Mouse (Mus musculus) c-Kit-negative CD71-positive TER-119-positive erythroid progenitor cells, embryonic 14.5 days (primary cell): ENCODE measurements around the gene Ankrd9.
A peak's percentile ranks its signal among the peaks of the same experiment; 100 is the strongest.

Source experiments
- DNase-seq: peaks from one replicate; pipeline ENCODE4 v3.0.0-alpha.2; 2013; ENCODE audit warnings: low read depth, low spot score

Ankrd9 gene

DNA sequence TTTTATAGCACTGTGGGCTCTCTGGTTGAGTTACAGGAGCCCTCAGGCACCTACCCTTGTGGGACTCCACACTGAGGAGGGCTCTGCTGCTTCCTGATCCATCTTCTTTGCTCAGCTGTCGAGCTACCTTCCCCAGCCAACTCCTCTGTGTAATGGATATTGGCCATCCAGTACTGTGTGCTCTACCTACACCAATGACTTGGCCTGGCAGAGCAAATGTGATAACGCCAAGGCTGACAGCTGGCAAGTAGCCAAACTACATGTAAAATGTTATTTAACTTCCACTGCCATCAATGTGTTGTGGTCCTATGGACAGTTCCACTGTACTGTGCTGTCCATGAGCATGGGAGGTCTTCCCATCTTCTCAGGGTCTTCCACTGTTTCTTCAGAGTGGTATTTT, 16.9 kb downstream of the Ankrd9 start:
- DNase-seq: no peak

DNA sequence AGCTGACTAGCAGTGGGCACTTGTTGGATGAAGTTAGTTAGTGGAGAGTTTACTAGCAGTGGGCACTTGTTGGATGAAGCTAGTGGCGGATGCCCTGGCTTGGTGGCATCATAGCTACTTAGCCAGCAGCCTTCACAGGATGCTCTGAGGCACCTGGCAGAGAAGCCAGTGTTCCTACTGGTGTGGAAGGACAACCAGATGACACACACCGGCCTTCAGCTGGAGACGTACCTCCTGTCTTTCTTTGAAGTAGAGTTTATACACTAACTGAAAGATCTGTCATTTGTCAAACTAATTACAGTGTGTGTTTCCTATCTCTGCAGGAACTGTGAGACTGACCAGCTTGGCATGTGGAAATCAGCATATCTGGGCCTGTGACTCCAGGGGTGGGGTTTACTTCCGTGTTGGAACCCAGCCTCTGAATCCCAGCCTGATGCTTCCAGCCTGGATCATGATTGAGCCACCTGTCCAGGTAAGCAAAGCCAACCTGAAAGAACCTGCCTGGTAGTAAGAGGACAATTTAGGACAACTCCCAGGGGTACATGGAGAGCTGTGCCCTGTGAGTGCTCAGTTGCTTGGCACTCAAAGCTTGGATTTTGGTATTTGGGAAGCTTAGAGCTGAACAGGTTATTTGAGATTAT, 24.4 kb downstream of the Ankrd9 start:
- no peak for DNase-seq

DNA sequence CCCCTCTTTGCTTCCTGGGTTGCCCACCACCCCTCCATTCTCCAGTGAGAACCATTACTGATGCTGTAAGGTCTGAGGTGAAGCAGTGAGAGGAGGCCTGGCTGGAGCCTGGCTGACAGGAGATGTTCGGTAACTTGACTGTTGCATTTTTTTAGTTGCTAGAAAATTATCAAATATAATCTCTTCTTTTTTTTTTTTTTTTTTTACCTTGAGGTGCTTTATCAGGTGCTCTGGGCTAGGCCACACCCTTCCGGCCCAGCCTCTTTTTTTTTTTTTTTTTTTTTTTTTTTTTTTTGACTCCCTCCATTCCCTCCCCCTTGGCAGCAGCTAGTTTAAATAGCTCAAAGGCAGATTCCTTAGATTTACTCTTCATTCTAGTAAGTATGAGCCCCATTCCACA, 24.9 kb downstream of the Ankrd9 start:
- DNase-seq: no peak

DNA sequence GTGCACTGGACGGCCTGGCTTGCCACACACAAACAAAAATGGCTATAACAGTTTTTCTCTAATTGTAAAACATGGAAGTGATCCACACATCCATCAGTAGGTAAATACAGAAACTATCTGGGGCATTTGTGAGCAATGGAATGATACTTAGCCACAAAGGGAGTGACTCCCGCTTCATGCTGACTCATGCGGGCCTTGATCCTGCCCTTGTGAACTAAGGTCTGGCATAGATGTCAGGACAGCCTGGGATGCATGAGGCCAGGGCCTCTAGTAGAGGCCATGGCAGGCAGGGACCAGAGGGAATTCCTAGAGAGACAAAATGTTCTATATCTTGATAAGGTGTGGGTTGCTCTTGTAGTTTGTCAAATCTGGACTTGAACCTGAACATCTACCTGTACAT, 25.4 kb downstream of the Ankrd9 start:
- DNase-seq: no peak

DNA sequence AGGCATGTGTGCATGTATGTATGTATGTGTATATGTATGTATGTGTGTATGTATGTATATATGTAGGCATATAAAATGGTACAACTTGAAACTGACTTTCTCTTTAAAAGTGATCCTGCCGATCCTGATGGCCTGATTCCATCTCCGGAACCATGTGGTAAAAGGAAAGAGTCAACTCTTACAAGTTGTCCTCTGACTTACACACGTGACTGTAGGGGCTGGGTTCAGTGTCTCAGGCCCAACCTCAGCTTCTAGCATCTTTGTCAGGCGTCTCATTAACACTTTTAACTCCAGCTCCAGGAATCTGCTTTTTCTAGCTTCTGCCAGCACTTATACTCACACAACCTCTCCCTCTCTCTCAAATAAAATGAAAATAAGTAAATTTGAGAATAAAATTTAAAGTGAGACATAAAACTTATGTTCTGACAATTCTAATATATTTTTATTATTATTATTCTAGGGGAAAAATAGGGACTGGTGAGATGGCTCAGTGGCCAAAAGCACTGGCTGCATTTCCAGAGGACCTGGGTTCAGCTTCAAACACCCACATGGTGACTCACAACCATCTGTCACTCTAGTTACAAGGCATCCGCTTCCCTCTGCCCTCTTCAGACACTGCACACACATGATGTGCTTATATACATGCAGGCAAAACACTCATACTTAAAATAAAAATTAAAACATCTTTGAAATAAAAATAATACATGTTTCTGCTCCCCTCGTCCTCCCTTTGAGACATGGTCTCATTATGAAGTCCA, 26.0 kb downstream of the Ankrd9 start:
- DNase-seq: no peak

DNA sequence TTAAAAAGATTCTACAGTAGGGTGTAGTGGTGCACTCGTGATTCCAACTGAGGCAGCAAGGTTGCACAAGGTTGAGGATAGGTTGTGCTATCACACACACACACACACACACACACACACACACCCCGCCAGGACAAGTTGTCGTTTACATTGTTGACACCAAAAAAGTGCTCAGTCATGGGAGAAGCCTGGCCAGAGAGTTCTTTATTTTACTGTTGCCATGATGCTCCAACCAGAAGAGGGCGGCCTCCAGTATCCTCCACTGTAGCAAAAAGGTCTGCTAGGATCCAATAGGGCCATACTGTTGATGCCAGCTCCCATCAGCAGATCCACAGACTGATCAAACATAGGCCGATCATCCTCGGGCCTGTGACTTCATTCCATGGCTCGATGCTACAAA, 27.6 kb downstream of the Ankrd9 start:
- no peak for DNase-seq

DNA sequence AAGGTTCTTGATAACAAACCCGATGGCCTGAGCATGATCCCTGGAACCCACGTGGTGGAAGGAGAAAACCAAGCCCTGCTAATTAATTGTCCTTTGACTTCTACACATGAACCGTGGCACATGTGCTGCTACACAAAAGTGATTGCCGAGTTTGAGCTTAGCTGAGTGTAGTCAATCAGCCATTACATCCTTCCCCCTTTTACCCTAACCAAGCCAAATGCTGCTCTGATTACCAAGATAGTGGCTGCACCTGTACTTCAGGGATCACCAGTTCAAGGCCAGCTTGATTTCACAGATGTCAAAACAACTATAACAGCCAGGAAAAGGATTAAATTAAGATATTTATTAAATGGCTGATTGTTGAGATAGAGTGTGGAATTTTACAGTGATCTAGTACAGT, 28.7 kb downstream of the Ankrd9 start:
- DNase-seq: no peak

DNA sequence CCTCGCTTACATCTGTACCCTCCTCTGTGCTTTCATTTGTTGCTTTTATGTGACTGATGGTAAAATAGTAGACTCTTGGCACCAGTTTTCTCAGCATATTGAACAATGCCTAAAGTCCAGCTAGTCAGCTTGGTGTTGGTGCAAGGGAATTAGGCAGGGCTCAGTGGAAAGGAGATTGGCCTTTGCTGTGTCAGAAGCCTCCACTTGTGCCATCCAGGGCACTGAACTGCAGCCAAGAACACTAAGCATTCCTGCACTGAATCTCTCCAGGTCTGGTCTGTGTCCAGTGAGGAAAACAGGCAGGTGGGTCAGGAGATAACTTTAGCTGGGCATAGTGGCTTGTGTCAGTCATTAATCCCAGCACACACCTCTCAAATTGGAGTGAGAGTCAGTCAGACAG, 29.4 kb downstream of the Ankrd9 start:
- DNase-seq: no peak

DNA sequence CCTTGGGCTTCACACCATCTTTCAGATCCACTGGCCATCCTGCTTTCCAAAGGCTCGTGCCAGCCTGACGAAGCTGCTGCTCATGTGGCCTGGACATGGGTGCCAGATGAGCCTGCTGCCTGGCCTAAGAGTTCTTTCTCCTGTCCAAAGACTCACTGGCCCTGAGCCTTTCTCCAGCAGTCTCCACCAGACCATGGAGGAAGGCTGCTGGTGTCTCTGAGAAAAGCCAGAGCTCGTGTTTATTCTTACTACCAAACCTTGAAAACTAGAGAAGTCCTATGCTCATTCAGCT, 30.0 kb downstream of the Ankrd9 start:
- DNase-seq: no peak

DNA sequence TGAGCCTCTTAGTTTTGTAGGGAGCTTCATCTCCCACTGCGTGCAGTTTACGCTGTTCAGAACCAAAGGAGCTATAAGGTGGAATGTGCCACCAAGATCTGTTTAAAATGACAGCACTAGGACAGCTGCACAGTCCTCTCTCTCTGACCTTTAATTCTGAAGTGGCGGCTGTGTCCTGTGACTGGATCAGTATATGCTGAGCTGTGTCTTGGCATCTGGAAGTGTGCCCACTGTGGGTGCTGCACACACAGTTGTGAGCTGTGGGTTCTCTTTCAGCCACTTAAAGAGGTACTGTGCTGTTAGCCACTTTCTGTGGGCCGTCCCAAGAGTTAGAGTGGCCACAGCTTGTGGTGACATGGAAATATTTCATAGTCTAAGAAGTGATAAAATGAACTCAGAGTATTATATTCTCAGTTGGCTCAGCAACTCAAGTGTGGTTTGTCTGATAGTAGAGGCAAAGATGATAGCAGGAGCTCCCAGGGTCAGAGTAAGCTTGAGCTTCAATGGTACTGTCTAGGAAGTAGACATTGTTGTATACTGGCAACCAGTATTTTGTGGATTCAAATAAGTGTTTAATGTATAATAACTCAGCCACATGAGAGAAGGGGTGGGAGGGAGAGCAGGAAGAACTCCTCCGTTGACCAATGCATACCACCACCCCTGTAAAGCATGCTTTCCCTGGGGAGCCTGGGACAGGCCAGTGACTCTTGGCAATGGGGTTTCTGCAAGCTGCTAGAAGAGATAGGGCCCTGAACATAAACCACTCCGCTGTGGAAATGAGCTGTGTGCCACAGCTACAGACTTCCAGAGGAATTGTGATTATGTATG, 30.5 kb downstream of the Ankrd9 start:
- DNase-seq: no peak

DNA sequence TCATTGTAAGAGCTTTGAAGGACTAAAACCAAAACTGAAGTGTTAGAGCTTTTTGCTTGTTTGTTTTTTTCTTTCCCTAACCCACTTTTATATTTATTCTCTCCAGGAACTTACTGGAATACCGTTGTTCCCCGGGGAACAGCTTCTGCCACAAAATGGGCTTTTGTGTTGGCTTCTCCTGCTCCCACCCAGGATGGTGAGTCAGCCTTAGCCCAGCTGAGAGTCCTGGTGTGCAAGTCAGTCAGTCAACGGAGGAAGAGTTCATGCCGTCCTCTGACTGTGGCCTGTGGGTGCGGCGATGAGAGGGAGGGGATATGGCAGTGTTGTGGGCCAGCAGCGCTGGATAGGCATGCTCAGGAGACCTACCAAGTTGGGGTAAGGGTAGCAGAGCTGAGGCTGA, 32.6 kb downstream of the Ankrd9 start:
- DNase-seq: no peak

DNA sequence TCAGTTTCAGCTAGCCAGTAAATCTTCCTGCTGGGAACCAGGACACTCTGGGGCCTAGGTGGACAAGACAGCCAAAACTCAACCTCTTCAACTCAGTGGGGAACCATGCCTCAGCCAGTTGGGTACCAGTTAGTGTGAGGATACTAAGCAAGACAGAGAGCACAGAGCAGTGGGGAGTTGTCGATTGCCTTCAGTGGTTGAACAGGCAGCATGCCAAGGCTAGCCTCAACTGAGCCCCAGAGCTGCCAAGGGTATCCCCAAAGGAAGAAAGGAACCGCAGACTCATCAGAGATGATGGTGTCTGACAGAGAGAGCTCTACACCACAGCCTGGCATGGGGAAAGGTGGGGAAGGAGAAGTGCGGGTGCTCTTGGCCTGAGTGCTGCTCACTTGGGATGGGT, 38.0 kb downstream of the Ankrd9 start:
- no peak for DNase-seq

DNA sequence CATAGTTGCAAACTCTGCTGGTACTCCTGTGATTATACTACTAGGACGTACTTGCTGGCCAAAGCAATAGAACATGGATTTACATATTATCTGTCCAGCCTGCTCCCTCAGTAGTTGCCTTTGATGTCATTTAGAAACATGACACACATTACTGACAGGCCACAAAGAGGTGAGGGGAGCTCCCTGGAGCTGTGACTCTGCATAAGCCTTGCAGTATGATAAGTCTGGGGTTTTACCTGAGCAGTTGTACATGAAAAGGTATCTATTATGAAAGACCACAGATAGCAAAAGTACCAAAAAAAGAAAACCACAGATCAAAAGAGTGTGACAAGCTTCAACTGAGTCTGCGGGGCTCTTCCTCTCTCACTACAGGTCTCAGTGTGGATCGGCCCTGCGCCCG, 39.5 kb downstream of the Ankrd9 start:
- DNase-seq: no peak

DNA sequence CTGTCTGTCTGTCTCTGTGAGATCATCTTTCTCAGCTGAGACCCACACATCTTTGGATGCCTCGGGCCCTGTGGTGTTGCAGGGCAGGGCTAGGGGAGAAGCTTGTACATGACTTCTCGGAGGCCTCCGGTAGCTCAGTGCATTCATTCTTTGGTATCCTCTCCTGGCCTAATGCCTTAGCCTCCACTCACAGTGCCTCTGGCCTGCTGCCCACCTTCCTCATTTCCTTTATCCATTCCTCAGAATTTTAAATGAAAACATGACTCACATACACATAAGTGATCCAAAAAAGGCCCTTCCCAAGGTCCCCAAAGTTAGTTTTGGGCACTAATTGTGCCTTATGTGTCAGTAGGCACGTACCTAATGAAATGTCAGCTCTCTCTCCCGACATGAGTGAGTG, 41.3 kb downstream of the Ankrd9 start:
- no peak for DNase-seq

DNA sequence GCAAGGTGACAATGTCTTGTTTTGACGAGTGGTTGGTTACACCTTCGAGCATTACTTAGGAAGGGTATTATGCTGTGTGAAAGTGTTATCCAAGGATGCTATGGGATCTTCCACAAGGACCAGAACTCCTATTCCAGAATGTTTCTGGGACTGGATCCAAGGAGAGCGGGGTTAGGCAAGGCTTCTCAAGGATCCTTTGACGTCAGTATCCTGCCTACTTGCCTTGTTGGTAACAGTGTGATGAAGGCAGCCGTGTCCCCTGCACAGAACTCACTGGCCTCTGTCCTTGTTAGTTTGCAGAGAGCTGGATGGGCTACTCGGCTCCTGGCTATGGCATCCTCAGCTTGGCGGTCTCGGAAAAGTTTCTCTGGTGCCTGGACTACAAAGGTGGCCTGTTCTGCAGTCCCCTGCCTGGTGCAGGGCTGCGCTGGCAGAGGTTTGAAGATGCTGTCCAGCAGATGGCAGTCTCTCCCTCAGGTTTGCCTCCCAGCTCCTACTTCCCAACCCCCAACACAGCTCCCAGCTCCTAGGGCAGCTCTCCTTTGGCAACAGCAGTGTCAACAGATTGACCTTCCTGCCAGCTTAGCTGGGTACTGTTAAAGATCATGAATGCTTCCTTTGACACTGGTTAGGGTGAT, 42.7 kb downstream of the Ankrd9 start:
- peak; percentile 78 for DNase-seq

DNA sequence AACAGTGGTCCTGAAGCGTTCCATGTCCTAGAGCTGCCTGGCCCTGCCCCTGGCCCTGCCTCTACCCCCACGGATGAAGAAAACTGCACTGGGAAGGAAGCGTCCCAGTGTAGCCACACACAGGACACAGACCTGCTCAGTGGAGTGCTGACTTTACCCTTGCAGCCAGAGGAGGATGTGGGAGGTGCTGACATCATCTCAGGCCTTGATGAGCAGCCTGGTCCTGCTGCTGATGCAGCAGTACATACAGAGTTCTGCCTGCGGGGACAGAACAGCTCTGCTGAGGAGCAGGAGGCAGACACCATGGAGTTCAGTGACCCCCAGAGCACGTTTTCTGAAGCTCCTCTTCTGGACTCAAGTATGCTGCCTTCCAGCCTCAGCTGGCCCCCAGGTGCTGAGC, 46.0 kb downstream of the Ankrd9 start:
- DNase-seq: no peak
